Mouse (Mus musculus): Measurements from ENCODE around the gene Aldh1b1.

Gene Aldh1b1

GRCm38 (mm10) chr4:45798964-45799363, at the start of gene Aldh1b1:
Aldh1b1 (plus strand) TSS chr4:45799022.
- DNase-seq (ENCODE audit: low read depth, low spot score), result peak; percentile 78

- no peak for DNase-seq (ENCODE audit: low read depth, low spot score)
Observed at GRCm38 (mm10) chr4:45749449-45749848, 49.4 kb upstream of the Aldh1b1 start.

GRCm38 (mm10) chr4:45750477-45750876, 48.3 kb upstream of the Aldh1b1 start:
- no peak for DNase-seq (ENCODE audit: low read depth, low spot score)

- no peak for DNase-seq (ENCODE audit: low read depth, low spot score)
Observed at GRCm38 (mm10) chr4:45753211-45753809, 45.5 kb upstream of the Aldh1b1 start.

- DNase-seq (ENCODE audit: low read depth, low spot score), result no peak
Observed at GRCm38 (mm10) chr4:45754171-45754570, 44.7 kb upstream of the Aldh1b1 start.

- no peak for DNase-seq (ENCODE audit: low read depth, low spot score)
Observed at GRCm38 (mm10) chr4:45755097-45755496, 43.7 kb upstream of the Aldh1b1 start.

- DNase-seq (ENCODE audit: low read depth, low spot score), result no peak
Observed at GRCm38 (mm10) chr4:45755881-45756280, 42.9 kb upstream of the Aldh1b1 start.

- no peak for DNase-seq (ENCODE audit: low read depth, low spot score)
Observed at GRCm38 (mm10) chr4:45757941-45758340, 40.9 kb upstream of the Aldh1b1 start.

- DNase-seq (ENCODE audit: low read depth, low spot score), result no peak
Observed at GRCm38 (mm10) chr4:45759411-45759810, 39.4 kb upstream of the Aldh1b1 start.

- DNase-seq (ENCODE audit: low read depth, low spot score), result no peak
Observed at GRCm38 (mm10) chr4:45762600-45762999, 36.2 kb upstream of the Aldh1b1 start.

- DNase-seq (ENCODE audit: low read depth, low spot score), result peak; percentile 93
Observed at GRCm38 (mm10) chr4:45763288-45764140, 35.3 kb upstream of the Aldh1b1 start.

GRCm38 (mm10) chr4:45764141-45764494, 34.7 kb upstream of the Aldh1b1 start:
- no peak for DNase-seq (ENCODE audit: low read depth, low spot score)

- peak; percentile 35 for DNase-seq (ENCODE audit: low read depth, low spot score)
Observed at GRCm38 (mm10) chr4:45765121-45765564, 33.7 kb upstream of the Aldh1b1 start.

GRCm38 (mm10) chr4:45765565-45766201, 33.1 kb upstream of the Aldh1b1 start:
- no peak for DNase-seq (ENCODE audit: low read depth, low spot score)

- DNase-seq (ENCODE audit: low read depth, low spot score), result no peak
Observed at GRCm38 (mm10) chr4:45766774-45767173, 32.0 kb upstream of the Aldh1b1 start.

- DNase-seq (ENCODE audit: low read depth, low spot score), result peak; percentile 36
Observed at GRCm38 (mm10) chr4:45767891-45768558, 30.8 kb upstream of the Aldh1b1 start.

GRCm38 (mm10) chr4:45769141-45769540, 29.7 kb upstream of the Aldh1b1 start:
- DNase-seq (ENCODE audit: low read depth, low spot score), result no peak

- peak; percentile 70 for DNase-seq (ENCODE audit: low read depth, low spot score)
Observed at GRCm38 (mm10) chr4:45769791-45770637, 28.8 kb upstream of the Aldh1b1 start.

- DNase-seq (ENCODE audit: low read depth, low spot score), result no peak
Observed at GRCm38 (mm10) chr4:45770638-45771033, 28.2 kb upstream of the Aldh1b1 start.

- peak; percentile 95 for DNase-seq (ENCODE audit: low read depth, low spot score)
Observed at GRCm38 (mm10) chr4:45771173-45771572, 27.6 kb upstream of the Aldh1b1 start.

GRCm38 (mm10) chr4:45771619-45772018, 27.2 kb upstream of the Aldh1b1 start:
- DNase-seq (ENCODE audit: low read depth, low spot score), result peak; percentile 90
